Comparison of ENCODE assay signal across 10 mouse cellular contexts in the genomic region with DNA sequence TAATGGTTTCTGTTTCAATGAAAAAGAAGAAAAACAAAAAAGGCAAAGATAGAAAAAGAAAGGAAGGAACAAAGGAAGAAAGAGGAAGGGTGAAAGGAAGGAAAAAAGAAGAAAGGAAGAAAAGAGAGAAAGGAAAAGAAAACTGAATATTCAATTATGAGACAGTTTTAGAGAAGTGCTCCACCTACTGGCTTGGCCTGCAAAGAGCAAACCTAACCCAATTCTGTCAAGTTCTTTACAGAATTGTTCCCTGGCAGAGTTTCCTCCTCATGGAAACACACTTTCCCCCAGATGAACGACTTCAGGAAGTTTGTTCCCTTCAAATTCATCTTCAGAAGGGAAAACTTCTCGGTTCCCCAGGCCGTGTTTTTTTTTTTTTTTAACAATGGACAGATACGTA. TPM values are rescaled to one million over a fixed set of nuclear protein-coding genes. Genes with fewer than 3 reads are reported as not detected.
DNase-seq lines count a peak whose midpoint lies in the region; ATAC-seq and TF ChIP-seq lines count a peak whose summit lies in the region.
"Had no signal": no experiment of that assay in that cellular context is flagged by ENCODE, and none has a peak within 500 bp of the region (broad histone marks: within the 10 kb centered on the region; RNA-seq: fewer than 3 reads in every experiment).

No protein-coding gene starts in this region.

- H3K27ac ChIP-seq in forebrain, embryonic 14.5 days (ENCODE audit: low read depth, low read length) = no peak overlapping the region
- H3K27ac ChIP-seq in forebrain, embryonic 11.5 days (ENCODE audit: low read depth, low read length) = no peak overlapping the region
- H3K27ac ChIP-seq in liver, postnatal 0 days (ENCODE audit: low read depth) = no peak overlapping the region
- no peak overlapping the region for H3K27ac ChIP-seq in heart, embryonic 11.5 days (ENCODE audit: low read depth, low read length)

- TF ChIP-seq EP300 in liver, postnatal 0 days (IDR thresholded peaks at IDR 0.05; ENCODE audit: low read depth) = no peak

- WGBS in forebrain, embryonic 14.5 days = 18% methylated on average over 4 of the region's 4 CpGs
- WGBS in forebrain, embryonic 11.5 days = 22% methylated on average over 4 of the region's 4 CpGs
- 23% methylated on average over 4 of the region's 4 CpGs for WGBS in liver, postnatal 0 days (ENCODE audit: insufficient replicate concordance)
- 22% methylated on average over 4 of the region's 4 CpGs for WGBS in heart, embryonic 11.5 days (ENCODE audit: insufficient replicate concordance)

- no peaks in the 10 kb centered on the region for H3K9me3 ChIP-seq in forebrain, embryonic 14.5 days (replicated peaks; ENCODE audit: control insufficient read depth, low read length)
- H3K9me3 ChIP-seq in forebrain, embryonic 11.5 days (ENCODE audit: control insufficient read depth, low read length) = no peaks in the 10 kb centered on the region
- H3K9me3 ChIP-seq in liver, postnatal 0 days (ENCODE audit: low read length) = no peaks in the 10 kb centered on the region
- no peaks in the 10 kb centered on the region for H3K9me3 ChIP-seq in E14TG2a.4 (ENCODE audit: low read length)
- no peaks in the 10 kb centered on the region for H3K9me3 ChIP-seq in heart, embryonic 11.5 days (replicated peaks; ENCODE audit: control insufficient read depth, low read length)

- H3K9ac ChIP-seq in forebrain, embryonic 14.5 days (ENCODE audit: low read length) = no peak overlapping the region
- no peak overlapping the region for H3K9ac ChIP-seq in forebrain, embryonic 11.5 days (ENCODE audit: low read length)
- H3K9ac ChIP-seq in liver, postnatal 0 days (replicated peaks) = no peak overlapping the region
- H3K9ac ChIP-seq in heart, embryonic 11.5 days (ENCODE audit: low read depth, low read length) = no peak overlapping the region

- peak; percentile 53 for TF ChIP-seq CTCF in liver, postnatal 0 days (IDR thresholded peaks at IDR 0.05; ENCODE audit: low read depth)
- TF ChIP-seq CTCF in E14TG2a.4 (conservative IDR thresholded peaks at IDR 0.05; ENCODE audit: low read length) = peak; percentile 46

- no peak overlapping the region for H3K4me3 ChIP-seq in forebrain, embryonic 14.5 days (ENCODE audit: low read depth, low read length)
- no peak overlapping the region for H3K4me3 ChIP-seq in forebrain, embryonic 11.5 days (ENCODE audit: low read depth, low read length)
- H3K4me3 ChIP-seq in liver, postnatal 0 days (ENCODE audit: low read depth, low read length) = no peak overlapping the region
- no peak overlapping the region for H3K4me3 ChIP-seq in E14TG2a.4 (replicated peaks; ENCODE audit: low read length)
- no peak overlapping the region for H3K4me3 ChIP-seq in heart, embryonic 11.5 days (ENCODE audit: low read depth, low read length)

- no peaks in the 10 kb centered on the region for H3K4me1 ChIP-seq in forebrain, embryonic 14.5 days (ENCODE audit: control insufficient read depth, insufficient read depth, low read length)
- no peaks in the 10 kb centered on the region for H3K4me1 ChIP-seq in forebrain, embryonic 11.5 days (replicated peaks; ENCODE audit: control insufficient read depth, insufficient read depth, low read length)
- no peaks in the 10 kb centered on the region for H3K4me1 ChIP-seq in liver, postnatal 0 days (ENCODE audit: insufficient read depth)
- H3K4me1 ChIP-seq in E14TG2a.4 (replicated peaks; ENCODE audit: low read depth, low read length) = no peaks in the 10 kb centered on the region
- H3K4me1 ChIP-seq in heart, embryonic 11.5 days (ENCODE audit: control insufficient read depth, insufficient read depth, low read length) = no peaks in the 10 kb centered on the region

- H3K27me3 ChIP-seq in forebrain, embryonic 14.5 days (replicated peaks; ENCODE audit: control insufficient read depth, insufficient read depth, low read length) = no peaks in the 10 kb centered on the region
- no peaks in the 10 kb centered on the region for H3K27me3 ChIP-seq in forebrain, embryonic 11.5 days (ENCODE audit: control insufficient read depth, insufficient read depth, low read length)
- H3K27me3 ChIP-seq in liver, postnatal 0 days (ENCODE audit: insufficient read depth, low read length) = no peaks in the 10 kb centered on the region
- H3K27me3 ChIP-seq in E14TG2a.4 (ENCODE audit: insufficient read depth, low read length) = no peaks in the 10 kb centered on the region
- H3K27me3 ChIP-seq in heart, embryonic 11.5 days (ENCODE audit: control insufficient read depth, insufficient read depth, low read length) = no peaks in the 10 kb centered on the region

- H3K4me2 ChIP-seq in forebrain, embryonic 14.5 days (ENCODE audit: low read length) = no peak overlapping the region
- H3K4me2 ChIP-seq in forebrain, embryonic 11.5 days (ENCODE audit: low read depth, low read length, severe bottlenecking) = no peak overlapping the region
- no peak overlapping the region for H3K4me2 ChIP-seq in liver, postnatal 0 days (ENCODE audit: low read depth, low read length)
- H3K4me2 ChIP-seq in heart, embryonic 11.5 days = no peak overlapping the region

- no peaks in the 10 kb centered on the region for H3K36me3 ChIP-seq in forebrain, embryonic 14.5 days (ENCODE audit: control insufficient read depth, insufficient read depth, low read length)
- no peaks in the 10 kb centered on the region for H3K36me3 ChIP-seq in forebrain, embryonic 11.5 days (ENCODE audit: control insufficient read depth, insufficient read depth, low read length)
- no peaks in the 10 kb centered on the region for H3K36me3 ChIP-seq in liver, postnatal 0 days (replicated peaks; ENCODE audit: insufficient read depth, low read length)
- H3K36me3 ChIP-seq in E14TG2a.4 (ENCODE audit: insufficient read depth, low read length) = no peaks in the 10 kb centered on the region
- no peaks in the 10 kb centered on the region for H3K36me3 ChIP-seq in heart, embryonic 11.5 days (ENCODE audit: control insufficient read depth, insufficient read depth, low read length)

- DNase-seq in forebrain, embryonic 14.5 days (ENCODE audit: low spot score) = peak; percentile 56
- no peak for DNase-seq in forebrain, embryonic 11.5 days (ENCODE audit: low spot score)
- no peak for DNase-seq in liver, postnatal 0 days
- DNase-seq in liver = no peak
- no peak for DNase-seq in gastrocnemius, postnatal 10 days

- no peak for ATAC-seq in forebrain, embryonic 14.5 days
- no peak for ATAC-seq in forebrain, embryonic 11.5 days (replicated peaks; ENCODE audit: low FRiP score)
- no peak for ATAC-seq in liver, postnatal 0 days
- peak; percentile 62; the same call in 1 of the 2 replicates for ATAC-seq in megakaryocyte, adult 5-6 weeks (ENCODE audit: poor library complexity, severe bottlenecking)
- no peak for ATAC-seq in heart, embryonic 11.5 days (replicated peaks; ENCODE audit: insufficient number of reproducible peaks, low FRiP score, low TSS enrichment)

RNA-seq across cellular contexts. Expression of gene Ifna11, which starts 3.2 kb away (rescaled TPM):
- polyA plus RNA-seq in forebrain, embryonic 14.5 days (2014; fragmentation: Nextera tagmentation; extraction: Ambion mirVana) = not detected in 2 replicates
- polyA plus RNA-seq in forebrain, embryonic 11.5 days (2014; fragmentation: Nextera tagmentation; extraction: Ambion mirVana) = not detected in 2 replicates
- polyA plus RNA-seq in liver, postnatal 0 days (2015; fragmentation: Nextera tagmentation; extraction: Ambion mirVana) = not detected in 2 replicates
- total RNA-seq in megakaryocyte, adult 5-6 weeks (2015) = not detected in 2 replicates
- not detected in 2 replicates for total RNA-seq in megakaryocyte, adult 5-6 weeks (2017)
- polyA plus RNA-seq in heart, embryonic 11.5 days (2014; fragmentation: Nextera tagmentation; extraction: Ambion mirVana) = not detected in 2 replicates
- not detected for total RNA-seq in gastrocnemius, postnatal 10 days (2021)
- polyA plus RNA-seq: heart, embryonic 16.5 days; liver, embryonic 16.5 days had no signal

RNA-seq across cellular contexts. Expression of gene Ifna6, which starts 4.2 kb away (rescaled TPM):
- polyA plus RNA-seq in forebrain, embryonic 14.5 days (2014; fragmentation: Nextera tagmentation; extraction: Ambion mirVana) = not detected in 2 replicates
- polyA plus RNA-seq in forebrain, embryonic 11.5 days (2014; fragmentation: Nextera tagmentation; extraction: Ambion mirVana) = not detected in 2 replicates
- polyA plus RNA-seq in liver, postnatal 0 days (2015; fragmentation: Nextera tagmentation; extraction: Ambion mirVana) = not detected in 2 replicates
- total RNA-seq in megakaryocyte, adult 5-6 weeks (2015) = not detected in 2 replicates
- not detected in 2 replicates for total RNA-seq in megakaryocyte, adult 5-6 weeks (2017)
- polyA plus RNA-seq in heart, embryonic 11.5 days (2014; fragmentation: Nextera tagmentation; extraction: Ambion mirVana) = not detected in 2 replicates
- total RNA-seq in gastrocnemius, postnatal 10 days (2021) = not detected
- polyA plus RNA-seq: heart, embryonic 16.5 days; liver, embryonic 16.5 days had no signal

RNA-seq across cellular contexts. Expression of gene Ifna7, which starts 7.0 kb away (rescaled TPM):
- polyA plus RNA-seq in forebrain, embryonic 14.5 days (2014; fragmentation: Nextera tagmentation; extraction: Ambion mirVana) = not detected in 2 replicates
- polyA plus RNA-seq in forebrain, embryonic 11.5 days (2014; fragmentation: Nextera tagmentation; extraction: Ambion mirVana) = not detected in 2 replicates
- polyA plus RNA-seq in liver, postnatal 0 days (2015; fragmentation: Nextera tagmentation; extraction: Ambion mirVana) = not detected in 2 replicates
- not detected in 2 replicates for total RNA-seq in megakaryocyte, adult 5-6 weeks (2015)
- not detected in 2 replicates for total RNA-seq in megakaryocyte, adult 5-6 weeks (2017)
- not detected in 2 replicates for polyA plus RNA-seq in heart, embryonic 11.5 days (2014; fragmentation: Nextera tagmentation; extraction: Ambion mirVana)
- total RNA-seq in gastrocnemius, postnatal 10 days (2021) = not detected
- polyA plus RNA-seq: heart, embryonic 16.5 days; liver, embryonic 16.5 days had no signal

RNA-seq across cellular contexts. Expression of gene Ifna5, which starts 12.3 kb away (rescaled TPM):
- polyA plus RNA-seq in forebrain, embryonic 14.5 days (2014; fragmentation: Nextera tagmentation; extraction: Ambion mirVana) = not detected in 2 replicates
- not detected in 2 replicates for polyA plus RNA-seq in forebrain, embryonic 11.5 days (2014; fragmentation: Nextera tagmentation; extraction: Ambion mirVana)
- not detected in 2 replicates for polyA plus RNA-seq in liver, postnatal 0 days (2015; fragmentation: Nextera tagmentation; extraction: Ambion mirVana)
- not detected in 2 replicates for total RNA-seq in megakaryocyte, adult 5-6 weeks (2015)
- not detected in 2 replicates for total RNA-seq in megakaryocyte, adult 5-6 weeks (2017)
- polyA plus RNA-seq in heart, embryonic 11.5 days (2014; fragmentation: Nextera tagmentation; extraction: Ambion mirVana) = not detected in 2 replicates
- total RNA-seq in gastrocnemius, postnatal 10 days (2021) = not detected
- polyA plus RNA-seq: heart, embryonic 16.5 days; liver, embryonic 16.5 days had no signal

RNA-seq across cellular contexts. Expression of gene Gm13288, which starts 17.7 kb away (rescaled TPM):
- polyA plus RNA-seq in forebrain, embryonic 14.5 days (2014; fragmentation: Nextera tagmentation; extraction: Ambion mirVana) = not detected in 2 replicates
- not detected in 2 replicates for polyA plus RNA-seq in forebrain, embryonic 11.5 days (2014; fragmentation: Nextera tagmentation; extraction: Ambion mirVana)
- not detected in 2 replicates for polyA plus RNA-seq in liver, postnatal 0 days (2015; fragmentation: Nextera tagmentation; extraction: Ambion mirVana)
- not detected in 2 replicates for total RNA-seq in megakaryocyte, adult 5-6 weeks (2015)
- not detected in 2 replicates for total RNA-seq in megakaryocyte, adult 5-6 weeks (2017)
- not detected in 2 replicates for polyA plus RNA-seq in heart, embryonic 11.5 days (2014; fragmentation: Nextera tagmentation; extraction: Ambion mirVana)
- total RNA-seq in gastrocnemius, postnatal 10 days (2021) = not detected
- polyA plus RNA-seq: heart, embryonic 16.5 days; liver, embryonic 16.5 days had no signal
